Mouse (Mus musculus) MEL (cell line): ENCODE measurements around the gene Pphln1. TPM values are rescaled to one million over a fixed set of nuclear protein-coding genes. Genes with fewer than 3 reads are reported as not detected.

Experiments used
- DNase-seq: peaks from one replicate; pipeline ENCODE4 v3.0.0; 2011; ENCODE audit warnings: low read depth, low spot score
- H3K27ac ChIP-seq: 2 replicates; pipeline ENCODE4 v1.5.1; 2012; ENCODE audit warnings: low read depth, mild to moderate bottlenecking, control low read depth, low read length, moderate library complexity; ENCODE audit not compliant: control insufficient read depth
- H3K27me3 ChIP-seq, 2 experiments: fragments of 150-350 bp in 1 of 2; sonication (generic) in 1 of 2; 2 replicates each; pipeline ENCODE4 v1.6.1; 2012; ENCODE audit warnings: low read length in 2 of 2, mild to moderate bottlenecking in 2 of 2, improper control_type of control experiment in 1 of 2, moderate library complexity in 1 of 2; ENCODE audit not compliant: insufficient read depth in 2 of 2, control insufficient read depth in 1 of 2
- H3K36me3 ChIP-seq, 2 experiments: 2 replicates each; pipeline ENCODE4 v1.6.1; 2012 to 2014; ENCODE audit warnings: low read length in 2 of 2, improper control_type of control experiment in 1 of 2, inconsistent platforms in 1 of 2, mild to moderate bottlenecking in 1 of 2; ENCODE audit not compliant: insufficient read depth in 2 of 2, control insufficient read depth in 1 of 2
- H3K4me1 ChIP-seq, 2 experiments: fragments of 150-350 bp in 1 of 2; sonication (generic) in 1 of 2; 2 replicates each; pipeline ENCODE4 v1.6.1; 2012; ENCODE audit warnings: low read length in 2 of 2, improper control_type of control experiment in 1 of 2, mild to moderate bottlenecking in 1 of 2; ENCODE audit not compliant: insufficient read depth in 2 of 2, control insufficient read depth in 1 of 2
- H3K4me3 ChIP-seq, 2 experiments: fragments of 150-350 bp in 1 of 2; sonication (generic) in 1 of 2; 2 replicates each; pipeline ENCODE4 v1.5.1; 2012; ENCODE audit warnings: low read depth in 2 of 2, low read length in 2 of 2, mild to moderate bottlenecking in 2 of 2, moderate library complexity in 2 of 2, control low read depth in 1 of 2, improper control_type of control experiment in 1 of 2; ENCODE audit not compliant: control insufficient read depth in 1 of 2, insufficient read depth in 1 of 2
- H3K79me2 ChIP-seq: 2 replicates; pipeline ENCODE4 v1.6.1; 2012; ENCODE audit warnings: mild to moderate bottlenecking, low read length, moderate library complexity; ENCODE audit not compliant: control insufficient read depth, poor library complexity, insufficient read depth
- H3K9ac ChIP-seq: 2 replicates; pipeline ENCODE4 v1.6.1; 2012; ENCODE audit warnings: low read depth, mild to moderate bottlenecking, control low read depth, low read length, moderate library complexity; ENCODE audit not compliant: control insufficient read depth, poor library complexity, severe bottlenecking
- H3K9me3 ChIP-seq: fragments of 150-350 bp; sonication (generic); replicated peaks from 2 replicates; pipeline ENCODE4 v1.6.1; 2012; ENCODE audit warnings: mild to moderate bottlenecking, low read length, improper control_type of control experiment, moderate library complexity; ENCODE audit not compliant: insufficient read depth
- ELF1 ChIP-seq: IDR thresholded peaks from 2 replicates; pipeline ENCODE4 v1.6.1; 2014; ENCODE audit warnings: low read depth, mild to moderate bottlenecking, inconsistent platforms, low read length, improper control_type of control experiment, moderate library complexity
- EP300 ChIP-seq, 2 experiments: IDR thresholded peaks; 2 replicates each; pipeline ENCODE4 v1.6.1; 2011; ENCODE audit warnings: improper control_type of control experiment in 2 of 2, low read length in 2 of 2, low read depth in 1 of 2, mild to moderate bottlenecking in 1 of 2
- MEF2A ChIP-seq: IDR thresholded peaks from 2 replicates; pipeline ENCODE4 v1.6.1; 2014; ENCODE audit warnings: low read depth, mild to moderate bottlenecking, inconsistent platforms, low read length, improper control_type of control experiment; ENCODE audit not compliant: poor library complexity, insufficient replicate concordance, severe bottlenecking; ENCODE audit errors: extremely low read depth
- MYB ChIP-seq: IDR thresholded peaks from 2 replicates; pipeline ENCODE4 v1.6.1; 2011; ENCODE audit warnings: mild to moderate bottlenecking, low read depth, low read length, improper control_type of control experiment
- MYC ChIP-seq: IDR thresholded peaks from 2 replicates; pipeline ENCODE4 v1.6.1; 2011; ENCODE audit warnings: low read depth, mild to moderate bottlenecking, low read length, improper control_type of control experiment, moderate library complexity
- NRF1 ChIP-seq: IDR thresholded peaks from 2 replicates; pipeline ENCODE4 v1.6.1; 2014; ENCODE audit warnings: low read depth, mild to moderate bottlenecking, inconsistent platforms, low read length, improper control_type of control experiment, moderate library complexity; ENCODE audit not compliant: poor library complexity, insufficient read depth, severe bottlenecking
- POLR2AphosphoS2 ChIP-seq: IDR thresholded peaks from 2 replicates; pipeline ENCODE4 v1.6.1; 2011; ENCODE audit warnings: low read length, improper control_type of control experiment
- POLR2AphosphoS5 ChIP-seq: IDR thresholded peaks from 2 replicates; pipeline ENCODE4 v1.6.1; 2012; ENCODE audit warnings: low read depth, borderline replicate concordance, mild to moderate bottlenecking, inconsistent platforms, low read length, moderate library complexity, mixed read lengths
- RCOR1 ChIP-seq: IDR thresholded peaks from 2 replicates; pipeline ENCODE4 v1.6.1; 2012; ENCODE audit warnings: low read depth, mild to moderate bottlenecking, inconsistent platforms, low read length, improper control_type of control experiment
- SIN3A ChIP-seq: IDR thresholded peaks from 2 replicates; pipeline ENCODE4 v1.6.1; 2012; ENCODE audit warnings: low read length, improper control_type of control experiment, inconsistent platforms
- SMC3 ChIP-seq: IDR thresholded peaks from 2 replicates; pipeline ENCODE4 v1.6.1; 2011; ENCODE audit warnings: low read depth, low read length, improper control_type of control experiment
- TAL1 ChIP-seq: IDR thresholded peaks from 2 replicates; pipeline ENCODE4 v1.6.1; 2012; ENCODE audit warnings: mild to moderate bottlenecking, inconsistent platforms, low read length, moderate library complexity, mixed read lengths
- TCF12 ChIP-seq: IDR thresholded peaks from 2 replicates; pipeline ENCODE4 v1.6.1; 2014; ENCODE audit warnings: low read depth, mild to moderate bottlenecking, inconsistent platforms, low read length, improper control_type of control experiment, moderate library complexity
- UBTF ChIP-seq: IDR thresholded peaks from 2 replicates; pipeline ENCODE4 v1.6.1; 2012; ENCODE audit warnings: low read depth, mild to moderate bottlenecking, inconsistent platforms, low read length, improper control_type of control experiment, moderate library complexity, borderline replicate concordance; ENCODE audit not compliant: insufficient read depth
- ZMIZ1 ChIP-seq: IDR thresholded peaks from 2 replicates; pipeline ENCODE4 v1.6.1; 2012; ENCODE audit warnings: low read depth, mild to moderate bottlenecking, inconsistent platforms, low read length, improper control_type of control experiment, moderate library complexity
- polyA plus RNA-seq, 2 experiments: library from polyadenylated mRNA; stranded (reverse) in 1 of 2; unstranded in 1 of 2; fragments of >175 nt in 1 of 2; fragments of >200 nt in 1 of 2; gene quantifications; 2 replicates each; pipeline versions ENCODE4 v1.2.1 to v1.2.4; 2012; ENCODE audit warnings: low replicate concordance in 2 of 2, low read depth in 1 of 2; ENCODE audit not compliant: insufficient read length in 2 of 2, insufficient read depth in 1 of 2, missing spikeins in 1 of 2
- total RNA-seq: library from RNA; depleted of rRNA; stranded (reverse); fragments of 300-350 nt; gene quantifications from 2 replicates; pipeline ENCODE4 v1.2.3, GENCODE M21; 2012

Pphln1 gene
- total and polyA plus RNA-seq, 3 experiments, result 43.4 to 63.0 (median 50.1) TPM

DNA sequence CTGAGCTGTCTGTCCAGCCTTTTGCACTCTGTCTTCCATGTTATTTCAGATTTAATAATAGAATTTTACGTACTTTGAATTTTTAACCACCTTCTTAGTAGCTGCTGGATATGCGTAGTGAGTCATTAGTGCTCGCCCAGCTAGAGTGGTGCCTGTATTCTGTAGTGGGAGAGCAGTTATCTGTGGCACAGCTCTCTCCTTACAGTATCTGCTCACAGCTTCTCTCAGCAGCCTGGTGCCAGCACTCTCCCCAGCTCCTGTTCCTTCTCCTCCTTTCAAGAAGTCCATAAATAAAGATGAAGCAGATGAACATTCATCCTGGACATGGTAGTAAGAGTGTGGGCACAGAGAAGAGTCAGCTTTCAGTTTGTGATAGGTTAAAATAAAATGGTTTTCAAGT lies 76.1 kb downstream of the Pphln1 start:
- TF ChIP-seq TCF12 (no peak), UBTF (no peak), POLR2AphosphoS5 (no peak), TAL1 (no peak), EP300 (IDR thresholded peaks at IDR 0.05; ENCODE audit: low read depth in 1 of 2, low read length in 2 of 2) (no peak)
- Histone ChIP-seq H3K79me2 (no peaks in the 10 kb centered on the region; the same call in 1 of the 2 replicates), H3K27me3 (no peaks in the 10 kb centered on the region), H3K4me1 (no peaks in the 10 kb centered on the region), H3K27ac (no peak overlapping the region), H3K36me3 (peaks cover 0 to 17% of the 10 kb centered on the region in 2 experiments; a peak in 3 of 4 replicates), H3K4me3 (no peak overlapping the region), H3K9ac (no peak overlapping the region), H3K9me3 (no peaks in the 10 kb centered on the region)
- DNase-seq, result no peak

- no peaks in the 10 kb centered on the region for H3K27me3 ChIP-seq
- H3K79me2 ChIP-seq, result no peaks in the 10 kb centered on the region; the same call in 1 of the 2 replicates
- H3K4me1 ChIP-seq, result no peaks in the 10 kb centered on the region
- DNase-seq, result no peak
- TF ChIP-seq NRF1 (no peak), MEF2A (no peak)
- no peak overlapping the region for H3K4me3 ChIP-seq
- peaks cover 0 to 18% of the 10 kb centered on the region in 2 experiments; a peak in 3 of 4 replicates for H3K36me3 ChIP-seq
- H3K9me3 ChIP-seq, result no peaks in the 10 kb centered on the region
- no peak overlapping the region for H3K27ac ChIP-seq
- no peak overlapping the region for H3K9ac ChIP-seq
These were observed 77.5 kb downstream of the Pphln1 start for GRCm38 (mm10) chr15:93475688-93476087.

GRCm38 (mm10) chr15:93477729-93478128 lies 79.6 kb downstream of the Pphln1 start:
- H3K79me2 ChIP-seq, result no peaks in the 10 kb centered on the region; the same call in 1 of the 2 replicates
- no peak overlapping the region for H3K27ac ChIP-seq
- H3K4me3 ChIP-seq, result no peak overlapping the region
- no peaks in the 10 kb centered on the region for H3K9me3 ChIP-seq
- no peak overlapping the region for H3K9ac ChIP-seq
- TF ChIP-seq SMC3 (no peak), POLR2AphosphoS2 (no peak), RCOR1 (no peak), SIN3A (no peak), ZMIZ1 (no peak), MYB (no peak), ELF1 (no peak), MYC (no peak)
- H3K27me3 ChIP-seq, result no peaks in the 10 kb centered on the region
- no peaks in the 10 kb centered on the region for H3K4me1 ChIP-seq
- peaks cover 0 to 22% of the 10 kb centered on the region in 2 experiments; a peak in 3 of 4 replicates for H3K36me3 ChIP-seq
- DNase-seq, result no peak
